Mouse (Mus musculus) spleen, adult 2 months (tissue): ENCODE measurements around the gene Atg13.

Source experiments
- CTCF ChIP-seq: fragments of 200-500 bp; IDR thresholded peaks from 2 replicates; pipeline ENCODE4 v1.5.1; 2011; ENCODE audit warnings: mild to moderate bottlenecking, inconsistent platforms; ENCODE audit not compliant: insufficient read depth, insufficient read length, insufficient replicate concordance; ENCODE audit errors: extremely low read depth
- POLR2A ChIP-seq: fragments of 200-500 bp; IDR thresholded peaks from 2 replicates; pipeline ENCODE4 v1.6.1; 2011; ENCODE audit warnings: low read depth, low read length, inconsistent platforms

GRCm38 (mm10) chr2:91729971-91730821 lies 19.8 kb upstream of the Atg13 start, which contains the start of gene Ambra1:
- TF ChIP-seq POLR2A (no peak; the same call in 1 of the 2 replicates), CTCF (no peak)
